Mouse (Mus musculus): ENCODE measurements at regions not wholly inside any gene's neighbourhood (a gene's known extent, or its start where the extent isn't known, plus 50 kb on each side); places are given as distances from the start of the nearest gene placed in this dataset.
"Not testable (repeated sequence)": the region's sequence is repeated elsewhere in the genome, so short reads cannot be mapped to it uniquely, and the experiment has no call there.

DNA sequence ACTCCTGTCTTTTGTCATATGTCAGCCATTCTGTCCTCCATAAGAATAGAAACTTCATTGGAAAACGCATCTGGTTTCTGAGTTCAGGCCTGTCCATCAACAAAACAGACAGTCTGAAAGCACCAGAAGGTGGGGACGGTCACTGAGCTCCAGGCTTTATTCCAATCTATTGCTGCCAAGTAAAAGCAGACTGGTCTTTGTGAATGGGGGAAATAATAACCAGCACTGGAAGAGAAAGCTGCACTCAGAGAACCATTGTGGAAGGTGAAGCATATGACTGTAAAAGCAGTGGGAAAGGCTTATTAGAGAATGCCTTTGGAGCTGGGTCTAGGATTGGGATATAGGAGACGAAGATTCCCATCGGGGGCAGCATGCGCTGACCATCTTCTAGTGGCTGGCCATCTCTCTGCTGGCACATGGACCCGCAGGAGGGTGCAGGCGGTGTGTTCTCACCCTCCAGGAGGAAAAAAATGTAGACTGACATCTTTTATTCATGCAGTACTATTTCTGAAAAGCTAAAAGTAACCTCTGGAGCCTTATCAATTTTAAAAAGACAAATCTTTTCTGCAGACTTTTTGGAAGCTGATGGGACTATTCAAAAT lies 1638.0 kb downstream of the Car8 start:
- no peaks in the 10 kb centered on the region for H3K36me3 ChIP-seq (ENCODE audit: control insufficient read depth, insufficient read depth, low read length)
- no peak overlapping the region for H3K4me2 ChIP-seq (ENCODE audit: low read length)
- H3K4me1 ChIP-seq (ENCODE audit: control insufficient read depth, insufficient read depth, low read length): peaks cover 3% of the 10 kb centered on the region; the same call in 1 of the 2 replicates
- H3K9me3 ChIP-seq (replicated peaks; ENCODE audit: control insufficient read depth, low read length, poor library complexity, severe bottlenecking): no peaks in the 10 kb centered on the region
- no peak for ATAC-seq
- H3K9ac ChIP-seq (ENCODE audit: low read depth, low read length): no peak overlapping the region
- no peaks in the 10 kb centered on the region for H3K27me3 ChIP-seq (ENCODE audit: control insufficient read depth, insufficient read depth, low read depth, low read length)
- no peak overlapping the region for H3K4me3 ChIP-seq (ENCODE audit: low read depth, low read length)
- H3K27ac ChIP-seq (ENCODE audit: low read length): no peak overlapping the region
- 59% methylated on average over 7 of the region's 7 CpGs for WGBS

- no peak for ATAC-seq
- Histone ChIP-seq H3K27me3 (ENCODE audit: control insufficient read depth, insufficient read depth, low read depth, low read length) (no peaks in the 10 kb centered on the region), H3K9me3 (replicated peaks; ENCODE audit: control insufficient read depth, low read length, poor library complexity, severe bottlenecking) (no peaks in the 10 kb centered on the region), H3K4me1 (ENCODE audit: control insufficient read depth, insufficient read depth, low read length) (peaks cover 3% of the 10 kb centered on the region; the same call in 1 of the 2 replicates), H3K27ac (ENCODE audit: low read length) (no peak overlapping the region), H3K4me2 (ENCODE audit: low read length) (no peak overlapping the region), H3K36me3 (ENCODE audit: control insufficient read depth, insufficient read depth, low read length) (no peaks in the 10 kb centered on the region), H3K9ac (ENCODE audit: low read depth, low read length) (no peak overlapping the region), H3K4me3 (ENCODE audit: low read depth, low read length) (no peak overlapping the region)
- 76% methylated on average over 1 of the region's 1 CpGs for WGBS
Measured at GRCm38 (mm10) chr4:6596321-6596720, 1642.5 kb downstream of the Car8 start.

GRCm38 (mm10) chr4:6592890-6593289 lies 1646.0 kb downstream of the Car8 start:
- H3K27ac ChIP-seq (ENCODE audit: low read length); H3K9ac ChIP-seq (ENCODE audit: low read depth, low read length); H3K4me3 ChIP-seq (ENCODE audit: low read depth, low read length); ATAC-seq; H3K36me3 ChIP-seq (ENCODE audit: control insufficient read depth, insufficient read depth, low read length); H3K4me1 ChIP-seq (ENCODE audit: control insufficient read depth, insufficient read depth, low read length); H3K4me2 ChIP-seq (ENCODE audit: low read length); H3K27me3 ChIP-seq (ENCODE audit: control insufficient read depth, insufficient read depth, low read depth, low read length); H3K9me3 ChIP-seq (replicated peaks; ENCODE audit: control insufficient read depth, low read length, poor library complexity, severe bottlenecking): not testable (repeated sequence)
- WGBS: 65% methylated on average over 3 of the region's 3 CpGs

GRCm38 (mm10) chr4:6561604-6562357 lies 1677.1 kb downstream of the Car8 start:
- Histone ChIP-seq H3K27me3 (ENCODE audit: control insufficient read depth, insufficient read depth, low read depth, low read length) (no peaks in the 10 kb centered on the region), H3K9ac (ENCODE audit: low read depth, low read length) (no peak overlapping the region), H3K9me3 (replicated peaks; ENCODE audit: control insufficient read depth, low read length, poor library complexity, severe bottlenecking) (no peaks in the 10 kb centered on the region), H3K36me3 (ENCODE audit: control insufficient read depth, insufficient read depth, low read length) (no peaks in the 10 kb centered on the region), H3K4me3 (ENCODE audit: low read depth, low read length) (no peak overlapping the region), H3K27ac (ENCODE audit: low read length) (no peak overlapping the region), H3K4me1 (ENCODE audit: control insufficient read depth, insufficient read depth, low read length) (0 out of 2 replicates have a peak, but pooled peaks cover 2% of the 10 kb centered on the region), H3K4me2 (ENCODE audit: low read length) (no peak overlapping the region)
- 39% methylated on average over 11 of the region's 11 CpGs for WGBS
- peak; percentile 83 for ATAC-seq

- ATAC-seq: no peak
- Histone ChIP-seq H3K4me3 (ENCODE audit: low read depth, low read length) (no peak overlapping the region), H3K27ac (ENCODE audit: low read length) (no peak overlapping the region), H3K27me3 (ENCODE audit: control insufficient read depth, insufficient read depth, low read depth, low read length) (no peaks in the 10 kb centered on the region), H3K4me1 (ENCODE audit: control insufficient read depth, insufficient read depth, low read length) (no peaks in the 10 kb centered on the region), H3K9me3 (replicated peaks; ENCODE audit: control insufficient read depth, low read length, poor library complexity, severe bottlenecking) (no peaks in the 10 kb centered on the region), H3K36me3 (ENCODE audit: control insufficient read depth, insufficient read depth, low read length) (no peaks in the 10 kb centered on the region), H3K9ac (ENCODE audit: low read depth, low read length) (no peak overlapping the region), H3K4me2 (ENCODE audit: low read length) (no peak overlapping the region)
- over 99% methylated on average over 5 of the region's 5 CpGs for WGBS
Measured at GRCm38 (mm10) chr4:6539626-6540025, 1699.2 kb downstream of the Car8 start.

DNA sequence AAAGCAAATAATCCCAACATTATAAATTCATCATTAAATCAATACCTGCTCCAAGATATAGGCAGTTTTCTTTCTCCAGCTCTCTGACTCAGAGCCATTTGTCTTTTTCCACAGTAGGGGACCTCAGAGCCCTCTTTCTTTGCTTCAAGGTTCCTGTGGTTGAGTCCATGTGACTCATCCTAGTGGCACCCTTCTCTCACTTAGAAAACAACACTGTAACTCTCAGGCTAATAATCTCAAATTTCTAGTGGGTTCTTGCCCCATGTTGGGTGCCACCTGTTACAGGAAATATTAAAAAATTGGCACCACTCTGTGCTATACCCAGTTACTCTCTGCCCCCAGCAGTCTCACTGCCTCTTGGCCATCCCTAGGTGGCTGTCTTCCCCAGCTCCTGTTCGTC lies 1706.4 kb downstream of the Car8 start:
- WGBS: 83% methylated on average over 1 of the region's 1 CpGs
- no peak for ATAC-seq
- Histone ChIP-seq H3K27ac (ENCODE audit: low read length) (no peak overlapping the region), H3K4me1 (ENCODE audit: control insufficient read depth, insufficient read depth, low read length) (no peaks in the 10 kb centered on the region), H3K36me3 (ENCODE audit: control insufficient read depth, insufficient read depth, low read length) (no peaks in the 10 kb centered on the region), H3K9me3 (replicated peaks; ENCODE audit: control insufficient read depth, low read length, poor library complexity, severe bottlenecking) (no peaks in the 10 kb centered on the region), H3K4me3 (ENCODE audit: low read depth, low read length) (no peak overlapping the region), H3K4me2 (ENCODE audit: low read length) (no peak overlapping the region), H3K9ac (ENCODE audit: low read depth, low read length) (no peak overlapping the region), H3K27me3 (ENCODE audit: control insufficient read depth, insufficient read depth, low read depth, low read length) (no peaks in the 10 kb centered on the region)

- no peak overlapping the region for H3K27ac ChIP-seq (ENCODE audit: low read length)
- H3K4me3 ChIP-seq (ENCODE audit: low read depth, low read length): no peak overlapping the region
- no peak overlapping the region for H3K4me2 ChIP-seq (ENCODE audit: low read length)
- H3K27me3 ChIP-seq (ENCODE audit: control insufficient read depth, insufficient read depth, low read depth, low read length): no peaks in the 10 kb centered on the region
- 81% methylated on average over 1 of the region's 1 CpGs for WGBS
- H3K9ac ChIP-seq (ENCODE audit: low read depth, low read length): no peak overlapping the region
- H3K36me3 ChIP-seq (ENCODE audit: control insufficient read depth, insufficient read depth, low read length): no peaks in the 10 kb centered on the region
- H3K9me3 ChIP-seq (replicated peaks; ENCODE audit: control insufficient read depth, low read length, poor library complexity, severe bottlenecking): no peaks in the 10 kb centered on the region
- no peak for ATAC-seq
- peaks cover 7% of the 10 kb centered on the region; the same call in 1 of the 2 replicates for H3K4me1 ChIP-seq (ENCODE audit: control insufficient read depth, insufficient read depth, low read length)
Measured at GRCm38 (mm10) chr4:6517626-6518025, 1721.2 kb downstream of the Car8 start.

DNA sequence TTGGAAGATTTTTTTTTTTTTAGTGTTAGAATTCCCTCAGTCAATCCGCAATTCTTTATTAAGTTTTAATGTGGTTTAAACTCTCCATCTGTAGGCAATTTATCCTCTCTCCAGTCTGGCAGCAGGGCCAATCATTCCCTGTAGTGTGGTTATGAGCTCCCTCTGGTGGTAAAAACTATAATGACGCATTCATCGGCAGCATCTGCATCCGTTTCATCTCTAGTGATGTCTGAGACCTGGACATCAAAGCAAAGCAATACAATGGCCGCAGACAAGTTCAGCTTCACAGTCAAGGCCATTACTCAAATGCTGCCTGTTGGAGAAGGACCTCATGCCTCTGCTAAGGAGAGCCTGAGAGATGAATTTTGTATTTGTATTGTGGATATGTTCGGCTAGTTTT lies 1721.7 kb upstream of the Impad1 start:
- H3K9me3 ChIP-seq (replicated peaks; ENCODE audit: control insufficient read depth, low read length, poor library complexity, severe bottlenecking): no peaks in the 10 kb centered on the region
- H3K4me1 ChIP-seq (ENCODE audit: control insufficient read depth, insufficient read depth, low read length): peaks cover 7% of the 10 kb centered on the region; the same call in 1 of the 2 replicates
- peak; percentile 61; the same call in 1 of the 2 replicates for ATAC-seq
- H3K36me3 ChIP-seq (ENCODE audit: control insufficient read depth, insufficient read depth, low read length): no peaks in the 10 kb centered on the region
- no peak overlapping the region for H3K27ac ChIP-seq (ENCODE audit: low read length)
- no peaks in the 10 kb centered on the region for H3K27me3 ChIP-seq (ENCODE audit: control insufficient read depth, insufficient read depth, low read depth, low read length)
- no peak overlapping the region for H3K4me3 ChIP-seq (ENCODE audit: low read depth, low read length)
- 23% methylated on average over 6 of the region's 6 CpGs for WGBS
- no peak overlapping the region for H3K4me2 ChIP-seq (ENCODE audit: low read length)
- H3K9ac ChIP-seq (ENCODE audit: low read depth, low read length): no peak overlapping the region

DNA sequence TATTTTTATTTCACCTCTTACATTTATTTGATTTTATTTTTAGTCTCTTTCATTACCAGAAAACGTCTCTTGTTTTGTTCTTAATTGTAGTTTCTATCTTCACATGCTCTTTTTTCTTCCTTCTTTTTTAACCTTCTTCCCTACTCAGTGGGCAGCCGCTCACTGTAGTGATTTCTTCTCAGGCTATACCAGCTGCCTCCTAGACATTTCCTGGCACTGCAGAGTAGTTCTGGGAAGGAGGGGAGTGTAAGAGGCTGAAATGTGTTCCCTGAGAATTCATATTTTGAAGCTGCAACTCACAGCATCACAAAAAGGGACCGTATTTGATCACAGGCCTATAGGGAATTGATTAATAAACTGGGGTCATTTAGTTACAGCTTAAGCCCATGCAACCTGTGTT lies 1720.5 kb upstream of the Impad1 start:
- H3K27me3 ChIP-seq (ENCODE audit: control insufficient read depth, insufficient read depth, low read depth, low read length): no peaks in the 10 kb centered on the region
- H3K4me2 ChIP-seq (ENCODE audit: low read length): no peak overlapping the region
- H3K27ac ChIP-seq (ENCODE audit: low read length): no peak overlapping the region
- H3K9me3 ChIP-seq (replicated peaks; ENCODE audit: control insufficient read depth, low read length, poor library complexity, severe bottlenecking): no peaks in the 10 kb centered on the region
- H3K4me3 ChIP-seq (ENCODE audit: low read depth, low read length): no peak overlapping the region
- H3K36me3 ChIP-seq (ENCODE audit: control insufficient read depth, insufficient read depth, low read length): no peaks in the 10 kb centered on the region
- ATAC-seq: no peak
- 58% methylated on average over 3 of the region's 3 CpGs for WGBS
- H3K4me1 ChIP-seq (ENCODE audit: control insufficient read depth, insufficient read depth, low read length): peaks cover 7% of the 10 kb centered on the region; the same call in 1 of the 2 replicates
- H3K9ac ChIP-seq (ENCODE audit: low read depth, low read length): no peak overlapping the region

All from midbrain, embryonic 16.5 days (tissue).